Mouse (Mus musculus): ENCODE results near the gene Znrf3.
A peak's percentile ranks its signal among the peaks of the same experiment; 100 is the strongest.
"Not testable (repeated sequence)": the region's sequence is repeated elsewhere in the genome, so short reads cannot be mapped to it uniquely, and the experiment has no call there.

Gene Znrf3

DNA sequence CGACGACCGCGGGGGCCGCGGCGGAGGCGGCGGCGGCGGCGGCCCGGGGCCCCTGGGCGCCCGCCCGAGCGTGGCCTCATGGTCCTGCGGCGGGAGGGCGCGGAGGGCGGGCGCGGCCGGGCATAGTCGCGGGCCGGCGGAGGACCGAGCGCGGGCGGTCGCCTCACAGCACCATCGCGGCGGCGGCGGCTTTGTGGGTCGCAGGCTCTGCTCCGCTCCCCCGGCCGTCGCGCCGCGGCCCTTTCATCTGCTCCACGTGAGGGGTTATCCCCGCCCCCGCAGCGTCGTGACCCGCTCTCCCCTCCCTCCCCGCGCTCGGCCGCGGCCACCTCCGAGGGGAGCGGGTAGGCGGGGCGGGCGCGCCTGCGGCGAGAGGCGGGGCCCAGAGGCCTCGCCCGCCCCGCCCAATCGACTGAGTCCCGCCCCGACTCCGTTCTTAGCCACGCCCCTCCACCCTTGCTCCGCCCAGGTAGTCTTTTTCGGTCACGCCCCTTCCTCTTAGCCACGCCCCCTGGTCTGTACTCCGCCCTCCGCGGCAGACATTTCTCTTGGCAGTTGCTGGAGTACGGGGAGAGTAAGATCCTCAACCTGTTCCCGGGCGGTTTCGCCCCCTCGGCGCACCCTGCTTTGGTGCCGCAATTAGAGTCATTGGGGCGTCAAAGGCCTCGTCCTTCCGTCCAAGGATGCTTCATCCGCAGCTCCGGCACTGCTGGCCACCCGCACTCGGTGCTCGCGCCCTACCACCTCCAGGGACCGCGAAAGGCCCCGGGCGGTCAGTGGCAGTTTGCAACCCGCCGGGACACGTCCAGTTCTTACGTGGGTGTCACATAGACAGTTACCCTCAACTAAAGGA lies at the start of gene Znrf3:
Gene Znrf3, minus strand, starts transcription at position 249 of the 853 bp plus-strand sequence.
- peak; percentile 97 for DNase-seq

DNA sequence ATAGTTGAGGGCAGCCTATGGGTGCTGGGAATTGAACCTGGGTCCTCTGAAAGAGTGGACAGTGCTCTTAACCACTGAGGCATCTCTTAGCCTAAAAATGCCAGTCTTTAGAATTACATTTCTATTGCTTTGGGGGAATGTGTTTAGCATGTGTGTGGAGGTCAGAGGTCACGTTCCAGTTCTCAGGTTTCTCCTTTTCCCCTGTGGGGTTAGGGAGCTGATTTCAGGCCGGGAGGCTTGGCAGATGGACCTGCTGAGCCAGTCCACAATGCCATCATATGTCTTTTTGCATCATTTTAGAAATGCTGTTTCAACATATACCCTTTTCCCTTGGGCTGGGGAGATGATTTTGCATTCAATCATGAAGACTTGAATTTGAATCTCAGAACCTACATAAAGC lies 49.2 kb upstream of the Znrf3 start:
- no peak for DNase-seq

DNA sequence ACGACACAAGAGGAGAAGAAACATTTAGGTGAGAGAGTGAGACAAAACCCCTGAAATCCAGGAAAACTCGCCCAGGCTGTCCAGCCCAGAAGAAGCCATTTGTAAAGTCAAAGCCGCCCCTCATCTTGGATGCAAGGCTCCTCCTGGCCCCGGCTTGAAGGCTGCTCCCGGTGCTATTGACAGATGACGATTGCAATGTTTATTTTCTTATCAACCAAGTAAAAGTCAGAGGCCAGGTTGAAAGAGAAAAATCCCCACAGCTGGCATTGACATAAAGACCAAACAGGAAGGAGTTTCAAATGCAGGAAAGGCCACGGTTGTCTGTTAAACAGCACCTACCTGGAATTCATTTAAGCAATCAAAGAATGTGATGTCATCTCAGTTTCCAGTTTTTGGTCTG lies 47.3 kb upstream of the Znrf3 start:
- no peak for DNase-seq

DNA sequence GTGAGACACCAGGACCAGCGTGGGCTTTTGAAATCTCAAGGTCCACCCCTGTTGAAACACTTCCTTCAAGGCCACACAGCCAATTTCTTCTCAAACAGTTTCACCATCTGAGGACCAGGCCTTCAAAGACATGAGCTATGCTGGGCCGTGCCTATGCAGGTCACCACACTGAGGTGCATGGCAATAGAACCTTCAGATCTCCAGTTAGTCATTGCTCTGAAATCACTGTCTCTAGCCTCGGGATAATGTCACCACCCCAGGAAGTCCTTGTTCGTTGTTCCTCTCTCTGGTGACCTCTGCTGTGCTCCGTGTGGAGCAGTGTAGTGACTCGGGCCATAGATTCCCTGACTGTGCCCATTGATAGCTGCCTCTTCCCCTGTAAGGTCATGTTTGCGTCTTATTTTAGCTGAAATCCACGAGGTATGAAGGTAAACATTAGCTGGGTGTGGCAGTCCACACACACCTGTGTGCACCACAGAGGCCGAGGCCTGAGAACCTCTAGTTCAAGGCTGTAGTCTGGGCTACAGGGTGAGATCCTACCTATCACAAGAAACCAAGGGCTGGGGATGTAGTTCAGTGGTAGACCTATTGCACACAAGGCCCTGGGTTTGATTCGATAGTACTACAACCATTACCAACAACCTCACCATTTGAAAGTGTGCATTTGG lies 46.5 kb upstream of the Znrf3 start:
- no peak for DNase-seq

DNA sequence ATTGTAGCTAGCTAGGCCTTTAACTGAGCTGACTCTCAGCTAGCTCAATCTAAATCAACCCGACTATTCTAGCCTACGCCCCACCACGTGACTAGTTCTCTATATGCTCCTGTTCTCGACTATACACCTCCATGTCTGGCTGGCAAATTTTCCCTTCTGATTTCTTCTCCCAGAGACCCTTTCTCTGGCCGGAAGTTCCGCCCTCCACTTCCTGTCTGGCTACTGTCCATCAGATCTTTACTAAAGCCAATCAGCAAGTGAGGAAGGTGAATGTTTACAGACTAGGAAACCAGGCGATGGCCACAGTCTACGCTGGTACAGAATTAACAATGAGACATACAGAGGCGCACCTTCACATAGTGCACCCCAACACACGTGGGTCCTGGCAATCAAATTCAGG lies 44.8 kb upstream of the Znrf3 start:
- DNase-seq: not testable (repeated sequence)

DNA sequence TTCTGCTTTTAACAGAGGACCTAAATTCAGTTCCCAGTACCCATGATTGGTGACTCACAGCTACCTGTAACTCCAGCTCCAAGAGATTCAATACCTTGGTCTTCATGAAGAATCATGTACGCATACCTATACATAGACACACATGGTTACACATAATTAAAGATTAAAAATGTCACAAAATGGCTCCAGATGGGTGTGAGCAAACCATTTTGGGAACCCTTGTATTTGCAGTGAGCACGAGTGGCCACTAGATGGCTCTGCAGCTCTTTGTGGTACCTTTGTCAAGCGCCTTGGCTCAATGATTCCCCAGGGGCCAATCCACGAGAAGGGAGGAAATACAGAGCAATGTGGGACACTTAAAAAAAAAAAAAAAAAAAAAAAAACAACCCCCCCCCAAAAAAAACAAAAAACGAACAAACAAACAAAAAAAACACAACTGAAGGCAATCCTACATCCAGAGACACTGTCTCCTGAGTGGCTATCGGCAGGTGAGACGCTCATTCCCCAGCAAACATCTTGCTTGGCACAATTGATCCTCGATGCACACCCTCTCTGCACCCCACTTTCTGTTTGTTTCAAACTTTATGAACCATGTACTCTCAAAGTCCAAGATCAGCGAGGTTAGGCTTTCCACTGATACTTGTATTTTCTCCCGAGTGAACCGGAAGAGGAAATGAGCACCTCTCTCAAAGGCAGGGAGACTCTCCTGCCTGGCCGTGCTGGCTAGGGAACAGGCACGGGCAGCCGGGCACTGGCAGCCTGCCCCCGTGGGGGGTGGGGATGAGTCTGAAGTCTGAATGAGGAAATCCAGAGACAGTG lies 40.8 kb upstream of the Znrf3 start:
- DNase-seq: peak; percentile 92

DNA sequence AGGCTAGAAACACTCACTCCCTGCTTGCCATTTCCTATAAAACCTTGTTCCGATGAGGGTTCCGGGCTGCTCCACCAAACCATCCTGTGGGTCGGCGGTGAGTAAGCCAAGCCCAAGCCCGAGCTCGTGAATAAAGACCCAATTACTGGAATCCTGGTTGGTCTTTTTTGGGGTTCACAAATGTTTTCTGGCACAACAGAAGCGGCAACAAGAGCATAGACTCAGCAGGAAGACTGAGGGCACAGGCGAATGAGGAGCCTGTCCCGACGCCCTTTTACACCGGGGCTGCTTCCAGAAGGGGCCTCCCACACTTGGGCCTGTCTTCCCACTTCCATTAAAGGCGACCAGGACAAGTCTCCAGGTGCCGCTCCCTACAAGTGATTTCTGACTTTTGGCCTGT lies 37.9 kb upstream of the Znrf3 start:
- no peak for DNase-seq

DNA sequence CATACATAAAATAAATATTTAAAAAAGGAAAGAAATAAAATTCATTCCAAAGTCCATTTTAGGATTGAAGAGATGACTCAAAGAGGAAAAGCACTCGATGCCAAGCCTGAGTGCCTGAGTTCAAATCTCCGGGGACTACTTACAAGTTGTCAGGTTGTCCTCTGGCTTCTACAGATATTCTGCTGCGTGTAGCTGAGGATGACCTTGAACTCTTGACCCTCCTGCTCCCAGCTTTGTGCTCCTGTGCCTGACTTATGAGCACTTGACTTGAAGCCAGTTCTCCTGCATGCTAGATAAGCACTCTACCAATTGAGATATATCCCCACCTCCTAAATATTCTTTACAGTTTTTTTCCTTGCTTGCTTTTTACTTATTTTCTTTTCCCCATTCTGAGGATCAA lies 34.2 kb upstream of the Znrf3 start:
- DNase-seq: no peak

DNA sequence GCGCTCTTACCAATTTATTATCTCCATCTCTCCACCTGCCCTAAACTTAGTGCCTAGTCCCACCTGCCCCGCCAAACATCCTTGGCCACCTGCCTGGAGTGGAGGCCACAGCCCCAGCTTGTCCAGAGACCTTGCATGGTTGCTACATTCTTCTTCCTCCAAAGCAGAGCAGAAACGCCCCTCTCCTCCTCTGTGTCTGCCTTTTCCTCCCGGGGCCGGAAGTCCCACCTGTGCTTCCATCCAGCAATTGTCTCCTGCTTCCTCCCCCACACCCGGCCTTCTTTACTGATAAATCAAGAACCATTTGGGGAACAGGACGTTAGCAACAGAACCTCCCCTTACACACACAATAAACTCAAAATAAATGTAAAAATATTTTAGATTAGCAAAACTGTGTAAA lies 33.5 kb upstream of the Znrf3 start:
- no peak for DNase-seq

DNA sequence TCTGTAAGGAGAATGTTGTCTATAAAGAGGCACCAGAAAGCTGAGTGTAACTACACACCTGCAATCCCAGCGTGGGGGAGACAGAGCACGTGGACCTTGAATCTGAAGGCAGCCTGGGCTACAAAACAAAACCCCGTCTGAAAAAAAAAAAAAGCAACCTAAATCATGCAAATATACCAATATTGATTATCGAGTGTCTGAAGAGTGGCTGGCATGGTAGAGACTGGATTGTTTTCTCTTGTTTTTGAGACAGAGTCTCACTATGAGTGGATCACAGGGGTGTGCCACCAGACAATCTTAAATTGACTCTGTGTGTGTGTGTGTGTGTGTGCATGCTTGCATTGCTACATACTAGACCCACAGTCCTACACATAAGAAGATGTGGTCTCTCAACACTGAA lies 32.2 kb upstream of the Znrf3 start:
- DNase-seq: no peak

DNA sequence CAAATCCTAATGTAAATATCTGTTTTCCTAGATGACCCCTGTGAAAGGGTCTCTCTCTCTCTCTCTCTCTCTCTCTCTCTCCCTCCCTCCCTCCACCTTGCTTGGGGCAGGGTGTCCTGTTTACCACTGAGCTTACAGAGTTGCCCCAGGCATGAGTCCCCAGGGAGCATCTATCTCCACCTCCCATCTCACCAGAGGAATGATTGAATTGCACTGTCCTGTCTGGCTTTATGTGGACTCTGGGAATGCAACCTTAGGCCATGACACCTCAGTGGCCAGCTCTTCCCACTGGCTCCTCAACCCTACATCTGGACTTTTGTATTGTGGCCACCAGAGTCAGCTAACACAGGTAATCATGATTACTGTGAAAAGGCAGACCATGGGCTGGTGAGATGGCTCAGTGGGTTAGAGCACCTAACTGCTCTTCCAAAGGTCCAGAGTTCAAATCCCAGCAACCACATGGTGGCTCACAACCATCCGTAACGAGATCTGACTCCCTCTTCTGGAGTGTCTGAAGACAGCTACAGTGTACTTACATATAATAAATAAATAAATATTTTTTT lies 31.0 kb upstream of the Znrf3 start:
- DNase-seq: not testable (repeated sequence)

DNA sequence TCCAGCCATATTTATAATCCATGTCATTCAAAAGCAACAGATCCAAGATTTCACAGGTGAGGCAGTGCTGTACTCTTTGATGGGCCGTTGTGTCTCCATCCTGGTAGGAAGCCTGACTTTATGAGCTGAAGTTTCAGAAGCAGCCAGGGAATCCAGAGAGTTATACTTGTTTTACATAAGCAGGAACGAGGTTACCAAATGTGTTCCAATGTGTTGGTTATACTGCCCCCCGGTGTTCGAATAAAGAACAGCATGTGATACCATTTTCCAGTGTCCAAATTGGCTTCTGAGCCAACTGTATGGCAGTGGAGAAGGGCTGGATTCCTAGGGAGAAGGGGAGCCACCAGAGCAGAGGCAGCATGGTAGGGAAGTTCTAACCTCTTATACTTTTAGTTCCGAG lies 29.5 kb upstream of the Znrf3 start:
- peak; percentile 88 for DNase-seq

DNA sequence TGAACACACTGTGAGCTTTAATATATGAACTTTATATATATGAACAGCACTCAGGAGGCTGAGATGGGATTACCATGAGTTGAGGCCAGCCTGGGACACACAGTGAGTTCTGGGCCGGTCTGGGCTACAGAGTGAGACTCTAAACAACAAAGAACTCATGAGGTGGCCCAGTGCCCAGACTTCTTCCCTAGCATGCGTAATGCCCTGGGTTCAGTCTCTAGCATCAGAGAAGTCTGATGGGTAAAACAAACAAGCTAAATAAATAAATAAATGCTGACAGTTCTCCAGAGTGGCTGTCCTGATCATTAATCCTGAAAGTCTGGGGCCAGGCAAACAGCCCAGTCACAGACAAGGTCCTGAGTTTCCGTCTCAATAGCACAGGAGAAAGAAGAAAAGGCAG lies 25.4 kb upstream of the Znrf3 start:
- DNase-seq: no peak

DNA sequence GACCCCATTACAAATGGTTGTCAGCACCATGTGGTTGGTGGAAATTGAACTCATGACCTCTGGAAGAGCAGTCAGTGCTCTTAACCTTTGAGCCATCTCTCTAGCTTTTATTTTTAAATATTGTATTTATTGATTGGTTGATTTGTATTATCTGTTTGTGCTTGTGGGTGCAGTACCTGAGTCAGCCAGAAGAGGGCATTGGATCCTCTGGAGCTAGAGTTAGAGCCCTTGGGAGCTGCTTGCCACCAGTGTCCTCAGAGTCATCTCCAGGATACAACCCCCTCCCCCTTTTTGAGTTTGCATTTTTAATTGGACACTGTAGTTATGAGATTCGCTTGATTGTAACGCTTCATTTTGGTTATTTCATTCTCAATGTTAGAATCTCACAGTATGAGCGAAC lies 24.4 kb upstream of the Znrf3 start:
- peak; percentile 61 for DNase-seq

DNA sequence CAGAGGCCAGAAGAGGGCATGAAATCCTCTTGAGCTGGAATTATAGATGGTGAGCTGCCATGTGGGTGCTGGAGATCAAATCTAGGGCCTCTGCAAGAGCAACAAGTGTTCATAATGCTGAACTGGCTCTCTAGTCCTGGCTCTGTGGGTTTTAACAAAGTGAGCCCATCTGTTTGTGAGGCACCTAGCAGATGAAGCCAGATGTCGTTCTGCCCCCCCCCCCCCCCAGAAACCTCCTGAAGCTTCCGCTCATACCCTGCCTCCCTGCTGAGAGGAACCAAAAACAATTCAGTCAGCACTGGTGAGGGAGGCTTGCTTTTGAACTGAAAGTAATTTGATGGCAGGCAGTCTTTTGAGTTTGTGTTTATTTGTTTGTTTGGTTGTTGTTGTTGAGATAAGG lies 23.8 kb upstream of the Znrf3 start:
- no peak for DNase-seq

DNA sequence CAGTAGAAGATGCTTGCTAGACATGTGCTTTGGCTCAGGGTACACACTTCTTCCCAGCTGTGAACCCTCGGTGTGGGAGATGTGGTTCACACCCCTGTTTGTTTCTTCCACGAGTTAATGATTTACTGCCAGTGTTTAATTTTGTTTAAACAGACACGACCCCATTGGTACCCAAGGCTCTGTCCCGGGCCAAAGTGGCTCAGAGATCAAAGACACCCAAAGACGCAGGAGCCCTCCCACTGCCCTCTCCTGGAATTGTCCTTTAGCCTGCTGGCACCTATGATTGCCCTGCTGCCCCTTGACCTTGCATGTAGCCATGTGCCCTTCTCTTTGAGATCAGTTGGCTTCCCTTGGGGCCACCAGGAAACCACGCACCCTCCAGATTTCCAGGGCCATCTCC lies 7.3 kb upstream of the Znrf3 start:
- no peak for DNase-seq

DNA sequence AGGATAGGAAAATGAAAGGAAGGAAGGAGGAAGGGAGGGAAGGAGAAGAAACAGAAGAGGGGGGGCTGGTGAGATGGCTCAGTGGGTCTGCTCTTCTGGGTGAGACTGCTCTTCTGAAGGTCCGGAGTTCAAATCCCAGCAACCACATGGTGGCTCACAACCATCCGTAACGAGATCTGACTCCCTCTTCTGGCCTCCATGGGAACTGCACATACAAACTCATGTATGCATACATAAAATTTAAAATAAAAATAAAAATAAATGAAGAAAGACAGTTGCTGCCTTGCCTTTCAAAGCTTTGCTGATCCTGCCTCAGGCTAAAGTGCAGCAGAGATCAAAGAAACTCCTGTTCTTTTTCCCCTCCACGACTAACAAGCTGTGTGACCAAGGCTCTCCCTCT lies 6.7 kb upstream of the Znrf3 start:
- DNase-seq: no peak

DNA sequence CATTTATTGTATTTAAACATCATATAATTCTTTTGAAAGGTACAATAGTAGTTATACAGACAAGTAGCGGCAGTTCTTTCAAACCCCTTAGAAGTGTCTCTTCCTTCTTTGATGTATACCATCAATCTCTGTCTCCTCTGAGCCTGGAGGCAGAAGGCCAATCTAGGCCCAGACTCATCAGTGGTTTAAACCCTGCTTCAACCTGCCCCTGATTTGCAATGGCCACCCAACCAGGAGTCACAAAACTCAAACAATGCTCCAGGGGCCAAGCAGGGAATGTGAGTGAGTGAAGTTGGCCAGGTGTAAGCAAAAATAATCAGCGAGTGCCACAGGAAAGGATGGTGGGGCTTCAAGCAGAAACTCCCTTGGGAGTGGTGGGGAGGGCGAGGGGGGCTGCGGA lies 6.1 kb upstream of the Znrf3 start:
- no peak for DNase-seq

DNA sequence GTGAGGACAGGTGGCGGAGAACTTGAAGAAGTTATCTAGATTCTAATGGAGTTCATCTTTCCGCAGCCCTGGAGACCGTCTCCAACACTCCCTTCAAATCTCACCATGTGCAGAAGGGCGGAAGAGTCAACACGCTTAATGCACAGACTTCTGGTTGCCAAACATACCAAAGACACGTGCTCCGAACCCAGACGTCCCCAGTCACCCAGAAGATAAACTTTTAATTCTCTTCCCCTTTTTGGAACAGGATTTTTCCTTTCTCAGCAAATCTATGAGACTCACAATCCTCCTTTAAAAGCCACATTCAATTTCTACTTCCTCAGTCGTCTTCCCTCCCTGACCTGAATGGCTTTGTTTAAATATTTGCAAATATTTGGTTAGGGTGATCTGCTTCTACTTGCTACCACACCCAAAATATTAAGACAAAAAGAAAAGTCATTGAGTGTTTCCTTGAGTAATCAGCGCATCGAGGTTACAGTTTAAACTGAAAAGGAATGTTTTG lies 856 bp upstream of the Znrf3 start:
- no peak for DNase-seq

DNA sequence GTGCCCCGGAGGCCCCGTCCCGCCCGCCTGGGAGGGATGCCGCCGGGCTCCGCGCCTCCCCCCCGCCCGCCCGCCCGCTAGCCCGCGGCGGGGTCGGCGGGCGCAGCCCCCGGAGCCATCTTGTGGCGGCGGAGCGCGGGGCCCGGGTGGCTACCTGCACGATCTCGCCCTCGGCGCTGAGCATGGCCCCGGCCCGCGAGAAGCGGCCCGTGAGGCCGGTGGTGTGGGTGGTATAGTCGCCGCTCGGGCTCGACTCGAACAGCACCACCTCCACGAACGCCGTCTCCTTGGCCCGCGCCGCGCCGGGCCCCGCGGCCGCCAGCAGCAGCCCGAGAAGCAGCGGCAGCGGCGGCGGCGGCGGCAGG lies 431 bp downstream of the Znrf3 start:
- no peak for DNase-seq

DNA sequence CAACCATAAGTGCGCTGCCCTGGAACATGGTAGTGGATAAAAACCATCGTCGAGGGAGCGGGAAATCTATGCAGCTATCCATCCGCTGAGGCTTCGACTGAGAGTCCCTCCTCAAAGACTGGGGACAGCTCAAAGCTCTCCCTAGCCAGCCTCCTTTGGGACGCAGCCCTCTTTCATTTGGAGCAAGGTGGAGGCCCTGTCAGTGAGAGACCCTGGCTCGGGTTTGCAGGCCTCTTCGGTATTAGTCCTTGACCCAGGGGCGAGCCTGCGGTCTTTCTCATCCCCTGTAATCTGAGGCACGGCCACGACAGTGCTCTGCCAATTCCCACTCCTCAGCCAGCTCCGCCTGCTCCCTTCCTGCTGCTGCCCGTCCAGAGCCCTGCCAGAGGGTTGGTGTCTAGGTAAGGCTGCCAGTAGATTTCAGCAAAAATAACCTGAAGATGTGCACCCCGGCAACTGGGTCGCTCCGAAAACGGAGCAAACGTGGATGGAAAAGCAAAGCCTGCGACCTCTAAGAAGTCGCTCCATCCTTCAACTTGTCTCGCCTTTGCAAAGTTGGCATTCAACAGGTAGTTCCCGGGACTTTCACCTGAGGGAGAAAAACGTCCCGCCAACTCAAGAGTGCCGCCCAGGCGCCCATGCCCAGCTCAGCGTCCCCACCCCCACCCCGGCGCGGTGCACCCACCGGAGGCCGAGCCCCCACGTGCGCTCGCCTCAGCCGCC lies 975 bp downstream of the Znrf3 start:
- DNase-seq: peak; percentile 46

DNA sequence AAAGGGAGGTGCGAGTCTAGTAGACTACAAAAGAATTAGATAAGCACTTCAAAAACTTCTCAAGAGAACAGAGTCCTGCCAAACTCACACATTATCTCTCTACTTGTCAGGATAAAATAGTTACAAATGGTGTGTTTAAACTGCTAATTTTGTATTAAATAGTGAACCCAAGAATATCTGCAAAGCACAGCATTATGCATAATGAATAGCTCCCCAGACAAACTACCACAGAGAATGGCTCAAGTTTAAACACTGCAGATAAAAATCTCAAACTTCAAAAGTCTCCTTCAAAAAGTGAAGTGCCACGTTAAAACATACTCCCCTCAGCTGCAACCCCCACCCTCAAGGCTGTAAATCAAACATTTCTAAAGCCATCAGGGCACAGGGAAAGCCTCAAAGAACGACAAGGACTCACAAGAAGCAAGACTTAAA lies 2.0 kb downstream of the Znrf3 start:
- no peak for DNase-seq

DNA sequence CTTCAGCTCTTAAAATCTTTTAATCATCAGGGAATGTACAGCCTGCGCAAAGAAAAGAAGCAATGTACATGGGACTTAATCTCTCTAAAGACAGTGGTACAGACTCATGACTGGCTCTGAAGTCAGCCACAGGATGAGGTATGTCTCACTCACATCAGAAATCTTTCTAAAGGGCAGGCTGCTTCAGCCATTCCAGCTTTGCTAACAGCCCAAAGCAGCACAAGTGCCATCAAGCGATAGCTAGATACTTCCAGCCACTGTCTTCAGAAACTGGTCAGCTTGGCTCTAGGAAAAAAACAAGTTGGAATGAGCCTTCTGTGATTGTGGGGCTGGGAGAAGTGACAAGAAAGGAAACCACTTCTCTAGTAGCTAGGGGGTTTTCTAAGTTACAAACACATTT lies 7.0 kb downstream of the Znrf3 start:
- DNase-seq: no peak
